Mouse (Mus musculus) megakaryocyte progenitor cell, adult 5-6 weeks (primary cell): ENCODE data around the gene 1700122O11Rik. TPM values are rescaled to one million over a fixed set of nuclear protein-coding genes. Genes with fewer than 3 reads are reported as not detected.

Source experiments
- ATAC-seq: replicated peaks from 2 replicates; pipeline ENCODE4 v1.8.0; 2016; ENCODE audit warnings: mild to moderate bottlenecking, moderate TSS enrichment, inconsistent platforms; ENCODE audit not compliant: poor library complexity
- total RNA-seq, 2 experiments: library from RNA; stranded (forward) in 1 of 2; stranded (reverse) in 1 of 2; fragments of 157-497, 149-512 nt in 1 of 2; fragments of 200-1000 nt in 1 of 2; gene quantifications; 2 replicates each; pipeline versions ENCODE4 v1.2.3 to v1.2.4; 2015 to 2017

The 1700122O11Rik gene
- total RNA-seq, 2 experiments from 2014 or later: not detected

- no peak for ATAC-seq
These were observed 9.8 kb downstream of the 1700122O11Rik start for GRCm38 (mm10) chr17:48028250-48028649.

GRCm38 (mm10) chr17:48027677-48028076, 10.4 kb downstream of the 1700122O11Rik start:
- ATAC-seq: peak; percentile 19; the same call in 1 of the 2 replicates

GRCm38 (mm10) chr17:48027019-48027418, 11.1 kb downstream of the 1700122O11Rik start:
- ATAC-seq: no peak

- ATAC-seq: no peak
These were observed 14.0 kb downstream of the 1700122O11Rik start for GRCm38 (mm10) chr17:48024045-48024444.

- ATAC-seq: no peak
These were observed 18.5 kb downstream of the 1700122O11Rik start for GRCm38 (mm10) chr17:48019585-48019984.

- no peak for ATAC-seq
These were observed 21.5 kb downstream of the 1700122O11Rik start for GRCm38 (mm10) chr17:48016566-48016965.

- ATAC-seq: no peak
These were observed 25.5 kb downstream of the 1700122O11Rik start for GRCm38 (mm10) chr17:48012561-48012960.

- no peak for ATAC-seq
These were observed 27.0 kb downstream of the 1700122O11Rik start for GRCm38 (mm10) chr17:48011105-48011504.

GRCm38 (mm10) chr17:48010283-48010682, 27.8 kb downstream of the 1700122O11Rik start:
- no peak for ATAC-seq

- ATAC-seq: no peak
These were observed 32.3 kb downstream of the 1700122O11Rik start for GRCm38 (mm10) chr17:48005816-48006215.

- ATAC-seq: 0 out of 2 replicates have a peak, but pooled peaks have one; percentile 15
These were observed 33.0 kb downstream of the 1700122O11Rik start for GRCm38 (mm10) chr17:48005091-48005490.

GRCm38 (mm10) chr17:48004619-48005018, 33.5 kb downstream of the 1700122O11Rik start:
- ATAC-seq: no peak

GRCm38 (mm10) chr17:48002486-48002885, 35.6 kb downstream of the 1700122O11Rik start:
- no peak for ATAC-seq

GRCm38 (mm10) chr17:48001586-48002361, 36.3 kb downstream of the 1700122O11Rik start:
- peak; percentile 86 for ATAC-seq

GRCm38 (mm10) chr17:48001157-48001556, 36.9 kb downstream of the 1700122O11Rik start:
- no peak for ATAC-seq

- 0 out of 2 replicates have a peak, but pooled peaks have one; percentile 11 for ATAC-seq
These were observed 38.3 kb downstream of the 1700122O11Rik start for GRCm38 (mm10) chr17:47999812-48000211.

GRCm38 (mm10) chr17:47999403-47999802, 38.7 kb downstream of the 1700122O11Rik start:
- ATAC-seq: no peak

GRCm38 (mm10) chr17:47997806-47998205, 40.3 kb downstream of the 1700122O11Rik start:
- ATAC-seq: no peak

GRCm38 (mm10) chr17:47990392-47991123, 47.5 kb downstream of the 1700122O11Rik start:
- ATAC-seq: no peak

GRCm38 (mm10) chr17:47989951-47990378, 48.1 kb downstream of the 1700122O11Rik start:
- ATAC-seq: peak; percentile 39; the same call in 1 of the 2 replicates

- no peak for ATAC-seq
These were observed 49.3 kb downstream of the 1700122O11Rik start for GRCm38 (mm10) chr17:47988811-47989210.

- no peak; the same call in 1 of the 2 replicates for ATAC-seq
These were observed 50.0 kb downstream of the 1700122O11Rik start for GRCm38 (mm10) chr17:47988074-47988473.
